Mouse (Mus musculus) erythroblast, embryonic 14.5 days (primary cell): ENCODE results near the gene Tchh.
"Not testable (repeated sequence)": the region's sequence is repeated elsewhere in the genome, so short reads cannot be mapped to it uniquely, and the experiment has no call there.

ENCODE experiments used
- GATA1 ChIP-seq: IDR thresholded peaks from 2 replicates; pipeline ENCODE4 v1.6.1; 2012; ENCODE audit warnings: low read length, inconsistent platforms, mixed read lengths
- TAL1 ChIP-seq: IDR thresholded peaks from 3 replicates; pipeline ENCODE4 v1.6.1; 2012; ENCODE audit warnings: low read length, inconsistent platforms, mixed read lengths

GRCm38 (mm10) chr3:93494774-93495173 is 52.6 kb downstream of the Tchh start:
- not testable (repeated sequence) for TF ChIP-seq TAL1, GATA1
